Mouse (Mus musculus): ENCODE measurements around the gene Tet3. TPM values are rescaled to one million over a fixed set of nuclear protein-coding genes. Genes with fewer than 3 reads are reported as not detected.

The Tet3 gene
- polyA plus RNA-seq, 1 experiment: 2.0 TPM

- TF ChIP-seq POLR2A (IDR thresholded peaks at IDR 0.05; ENCODE audit: control insufficient read depth, low read depth, low read length) (no peak), CTCF (IDR thresholded peaks at IDR 0.05; ENCODE audit: control insufficient read depth, insufficient read depth, insufficient replicate concordance, low read depth, low read length) (no peak)
- Histone ChIP-seq H3K36me3 (ENCODE audit: control insufficient read depth, insufficient read depth, low read length) (peaks cover 1% of the 10 kb centered on the region), H3K27ac (ENCODE audit: control insufficient read depth, insufficient read depth, low read depth, low read length) (no peak overlapping the region), H3K4me1 (ENCODE audit: control insufficient read depth, insufficient read depth, low read length) (no peaks in the 10 kb centered on the region), H3K4me3 (ENCODE audit: control insufficient read depth, low read depth, low read length) (no peak overlapping the region), H3K27me3 (ENCODE audit: control insufficient read depth, insufficient read depth, low read length) (no peaks in the 10 kb centered on the region)
Observed at GRCm38 (mm10) chr6:83485854-83486253, 27.0 kb upstream of the Tet3 start.

DNA sequence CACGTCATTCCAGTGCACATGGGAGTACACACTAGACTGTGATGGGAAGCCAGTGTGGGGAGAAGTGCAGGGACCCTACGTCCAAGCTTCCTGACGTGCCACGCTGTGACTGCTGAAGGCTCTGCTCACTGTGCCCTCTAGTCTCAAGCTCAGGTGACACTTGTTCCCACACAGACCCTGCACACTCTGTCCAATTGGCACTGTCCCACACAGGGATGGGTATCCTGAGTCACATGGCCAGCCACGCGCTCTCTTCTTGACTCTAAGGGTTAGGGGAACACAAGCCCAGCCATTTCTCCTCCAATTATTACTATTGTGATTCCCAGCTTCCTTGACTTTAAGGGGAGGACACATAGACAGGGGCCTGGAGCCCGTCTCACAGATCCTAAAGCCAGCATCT, 24.9 kb upstream of the Tet3 start:
- no peaks in the 10 kb centered on the region for H3K4me1 ChIP-seq (ENCODE audit: control insufficient read depth, insufficient read depth, low read length)
- no peaks in the 10 kb centered on the region for H3K27me3 ChIP-seq (ENCODE audit: control insufficient read depth, insufficient read depth, low read length)
- H3K36me3 ChIP-seq (ENCODE audit: control insufficient read depth, insufficient read depth, low read length): peaks cover 1% of the 10 kb centered on the region; the same call in 1 of the 2 replicates
- TF ChIP-seq CTCF (IDR thresholded peaks at IDR 0.05; ENCODE audit: control insufficient read depth, insufficient read depth, insufficient replicate concordance, low read depth, low read length) (no peak), POLR2A (IDR thresholded peaks at IDR 0.05; ENCODE audit: control insufficient read depth, low read depth, low read length) (no peak)
- H3K27ac ChIP-seq (ENCODE audit: control insufficient read depth, insufficient read depth, low read depth, low read length): no peak overlapping the region
- no peak overlapping the region for H3K4me3 ChIP-seq (ENCODE audit: control insufficient read depth, low read depth, low read length)

DNA sequence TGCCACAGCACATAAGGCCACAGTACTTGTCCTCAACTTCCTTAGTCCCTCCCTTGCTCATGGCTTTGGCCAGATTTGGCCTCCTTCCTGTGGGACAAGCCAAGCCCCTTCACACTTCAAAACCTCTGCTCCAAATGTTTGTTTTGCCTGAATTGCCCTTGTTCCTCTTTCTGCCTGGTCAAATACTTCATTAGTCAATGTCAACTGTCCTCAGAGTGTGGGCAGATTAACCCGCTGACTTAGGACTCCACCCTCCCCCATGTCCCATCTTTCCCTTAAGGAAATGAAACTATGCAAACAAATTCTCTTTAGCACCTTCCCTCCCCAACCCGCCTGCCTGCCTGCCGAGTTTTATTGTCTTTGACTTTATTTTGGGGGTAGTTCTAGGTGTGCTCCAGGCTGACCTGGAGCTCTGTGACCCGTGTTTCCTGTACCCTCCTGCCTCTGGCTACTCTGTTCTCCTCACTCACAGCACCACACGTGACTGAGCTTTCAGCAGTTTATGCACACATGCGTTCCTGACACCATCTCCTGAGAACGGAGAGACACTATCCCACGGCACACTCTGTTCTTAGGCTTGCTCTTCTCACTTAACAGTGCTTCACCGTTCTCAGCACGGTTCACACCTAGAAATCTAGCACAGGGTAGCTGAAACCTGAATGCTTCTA, 23.7 kb upstream of the Tet3 start:
- H3K4me3 ChIP-seq (ENCODE audit: control insufficient read depth, low read depth, low read length): no peak overlapping the region
- no peaks in the 10 kb centered on the region for H3K27me3 ChIP-seq (ENCODE audit: control insufficient read depth, insufficient read depth, low read length)
- H3K27ac ChIP-seq (ENCODE audit: control insufficient read depth, insufficient read depth, low read depth, low read length): no peak overlapping the region
- TF ChIP-seq CTCF (IDR thresholded peaks at IDR 0.05; ENCODE audit: control insufficient read depth, insufficient read depth, insufficient replicate concordance, low read depth, low read length) (no peak), POLR2A (IDR thresholded peaks at IDR 0.05; ENCODE audit: control insufficient read depth, low read depth, low read length) (no peak)
- H3K4me1 ChIP-seq (ENCODE audit: control insufficient read depth, insufficient read depth, low read length): no peaks in the 10 kb centered on the region
- 0 out of 2 replicates have a peak, but pooled peaks cover 1% of the 10 kb centered on the region for H3K36me3 ChIP-seq (ENCODE audit: control insufficient read depth, insufficient read depth, low read length)

DNA sequence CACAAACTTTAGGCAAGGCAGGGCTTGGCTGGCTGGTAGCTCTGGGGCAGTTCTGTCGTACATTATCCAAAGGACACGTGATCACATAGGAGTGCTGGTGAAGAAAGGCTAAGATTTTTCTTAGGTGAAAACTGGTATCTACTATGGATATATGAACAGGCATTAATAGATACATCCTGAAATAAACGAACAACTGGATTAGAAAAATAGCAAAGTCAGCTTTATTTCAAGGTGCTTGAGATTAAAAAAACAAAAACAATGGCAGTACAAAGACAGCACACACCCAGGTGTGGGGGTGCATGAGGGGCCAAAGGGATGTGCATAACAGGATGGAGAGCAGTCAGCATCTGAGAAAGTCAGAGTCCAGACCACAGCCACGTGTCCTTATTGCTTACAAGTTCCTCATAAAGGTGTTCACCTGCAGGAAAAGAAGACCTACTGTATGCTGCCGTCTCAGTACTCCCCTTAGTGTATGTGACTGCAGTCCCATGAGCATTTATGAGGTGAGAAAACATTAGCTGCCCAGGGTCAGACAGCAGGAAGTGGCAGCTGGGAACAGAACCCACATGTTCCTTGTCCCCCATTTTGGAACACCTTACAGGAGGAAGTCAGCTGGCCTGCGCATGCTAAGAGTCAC, 21.3 kb upstream of the Tet3 start:
- Histone ChIP-seq H3K27me3 (ENCODE audit: control insufficient read depth, insufficient read depth, low read length) (no peaks in the 10 kb centered on the region), H3K27ac (ENCODE audit: control insufficient read depth, insufficient read depth, low read depth, low read length) (no peak overlapping the region), H3K4me1 (ENCODE audit: control insufficient read depth, insufficient read depth, low read length) (no peaks in the 10 kb centered on the region), H3K36me3 (ENCODE audit: control insufficient read depth, insufficient read depth, low read length) (0 out of 2 replicates have a peak, but pooled peaks cover 1% of the 10 kb centered on the region), H3K4me3 (ENCODE audit: control insufficient read depth, low read depth, low read length) (no peak overlapping the region)
- TF ChIP-seq CTCF (IDR thresholded peaks at IDR 0.05; ENCODE audit: control insufficient read depth, insufficient read depth, insufficient replicate concordance, low read depth, low read length): no peak
- no peak for TF ChIP-seq POLR2A (IDR thresholded peaks at IDR 0.05; ENCODE audit: control insufficient read depth, low read depth, low read length)

- Histone ChIP-seq H3K4me3 (ENCODE audit: control insufficient read depth, low read depth, low read length) (no peak overlapping the region), H3K27me3 (ENCODE audit: control insufficient read depth, insufficient read depth, low read length) (no peaks in the 10 kb centered on the region), H3K36me3 (ENCODE audit: control insufficient read depth, insufficient read depth, low read length) (0 out of 2 replicates have a peak, but pooled peaks cover 1% of the 10 kb centered on the region), H3K4me1 (ENCODE audit: control insufficient read depth, insufficient read depth, low read length) (no peaks in the 10 kb centered on the region), H3K27ac (ENCODE audit: control insufficient read depth, insufficient read depth, low read depth, low read length) (no peak overlapping the region)
- TF ChIP-seq POLR2A (IDR thresholded peaks at IDR 0.05; ENCODE audit: control insufficient read depth, low read depth, low read length) (no peak), CTCF (IDR thresholded peaks at IDR 0.05; ENCODE audit: control insufficient read depth, insufficient read depth, insufficient replicate concordance, low read depth, low read length) (no peak)
Observed at GRCm38 (mm10) chr6:83479193-83479592, 20.3 kb upstream of the Tet3 start.

- H3K27me3 ChIP-seq (ENCODE audit: control insufficient read depth, insufficient read depth, low read length): no peaks in the 10 kb centered on the region
- H3K27ac ChIP-seq (ENCODE audit: control insufficient read depth, insufficient read depth, low read depth, low read length): no peak overlapping the region
- TF ChIP-seq POLR2A (IDR thresholded peaks at IDR 0.05; ENCODE audit: control insufficient read depth, low read depth, low read length) (no peak), CTCF (IDR thresholded peaks at IDR 0.05; ENCODE audit: control insufficient read depth, insufficient read depth, insufficient replicate concordance, low read depth, low read length) (no peak)
- H3K4me3 ChIP-seq (ENCODE audit: control insufficient read depth, low read depth, low read length): no peak overlapping the region
- H3K4me1 ChIP-seq (ENCODE audit: control insufficient read depth, insufficient read depth, low read length): no peaks in the 10 kb centered on the region
- no peaks in the 10 kb centered on the region for H3K36me3 ChIP-seq (ENCODE audit: control insufficient read depth, insufficient read depth, low read length)
Observed at GRCm38 (mm10) chr6:83478628-83479027, 19.7 kb upstream of the Tet3 start.

- TF ChIP-seq POLR2A (IDR thresholded peaks at IDR 0.05; ENCODE audit: control insufficient read depth, low read depth, low read length): no peak
- no peak for TF ChIP-seq CTCF (IDR thresholded peaks at IDR 0.05; ENCODE audit: control insufficient read depth, insufficient read depth, insufficient replicate concordance, low read depth, low read length)
- Histone ChIP-seq H3K36me3 (ENCODE audit: control insufficient read depth, insufficient read depth, low read length) (no peaks in the 10 kb centered on the region), H3K27me3 (ENCODE audit: control insufficient read depth, insufficient read depth, low read length) (no peaks in the 10 kb centered on the region), H3K27ac (ENCODE audit: control insufficient read depth, insufficient read depth, low read depth, low read length) (no peak overlapping the region), H3K4me1 (ENCODE audit: control insufficient read depth, insufficient read depth, low read length) (no peaks in the 10 kb centered on the region), H3K4me3 (ENCODE audit: control insufficient read depth, low read depth, low read length) (no peak overlapping the region)
Observed at GRCm38 (mm10) chr6:83478217-83478616, 19.3 kb upstream of the Tet3 start.
